Mouse (Mus musculus): ENCODE data around the gene B3gnt4. TPM values are rescaled to one million over a fixed set of nuclear protein-coding genes. Genes with fewer than 3 reads are reported as not detected.

B3gnt4 gene
- polyA plus RNA-seq, 1 experiment from 2014 or later = 1.0 TPM

DNA sequence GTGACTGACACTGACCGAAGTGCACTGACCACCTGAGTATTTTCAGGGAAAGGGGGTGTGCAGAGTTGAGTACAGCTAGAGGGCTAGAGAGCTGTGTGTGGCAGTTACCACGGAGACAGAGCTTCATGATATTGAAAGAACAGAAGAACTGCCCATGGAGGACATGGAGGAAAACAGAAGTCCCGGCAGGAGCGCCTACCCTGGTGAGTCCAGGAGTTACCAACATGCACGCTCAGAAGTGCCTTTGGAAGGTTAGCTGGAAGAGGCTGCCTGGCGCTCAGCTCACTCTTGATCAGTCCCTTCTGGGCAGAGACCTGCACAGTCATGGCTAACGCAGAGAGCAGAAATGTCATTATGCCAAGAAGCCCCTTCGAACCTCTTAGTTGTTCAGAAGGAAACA lies 19.8 kb downstream of the B3gnt4 start:
- H3K27ac ChIP-seq = no peak overlapping the region
- no peaks in the 10 kb centered on the region for H3K4me1 ChIP-seq
- H3K4me2 ChIP-seq = no peak overlapping the region
- H3K27me3 ChIP-seq (replicated peaks) = no peaks in the 10 kb centered on the region
- 91% methylated on average over 8 of the region's 8 CpGs for WGBS
- H3K9me3 ChIP-seq = no peaks in the 10 kb centered on the region
- no peak overlapping the region for H3K4me3 ChIP-seq
- H3K9ac ChIP-seq = no peak overlapping the region
- peaks cover 54% of the 10 kb centered on the region for H3K36me3 ChIP-seq (replicated peaks)
- ATAC-seq (replicated peaks) = no peak

- Histone ChIP-seq H3K27me3 (replicated peaks) (no peaks in the 10 kb centered on the region), H3K27ac (no peak overlapping the region), H3K9me3 (no peaks in the 10 kb centered on the region), H3K9ac (no peak overlapping the region), H3K36me3 (replicated peaks) (peaks cover 73% of the 10 kb centered on the region), H3K4me3 (no peak overlapping the region), H3K4me2 (no peak overlapping the region), H3K4me1 (no peaks in the 10 kb centered on the region)
- 96% methylated on average over 10 of the region's 10 CpGs for WGBS
- ATAC-seq (replicated peaks) = no peak
Observed at GRCm38 (mm10) chr5:123533801-123534200, 23.5 kb downstream of the B3gnt4 start.

GRCm38 (mm10) chr5:123555693-123556092 lies 45.4 kb downstream of the B3gnt4 start:
- no peaks in the 10 kb centered on the region for H3K4me1 ChIP-seq
- H3K9ac ChIP-seq = no peak overlapping the region
- no peak overlapping the region for H3K4me2 ChIP-seq
- no peaks in the 10 kb centered on the region for H3K9me3 ChIP-seq
- H3K27me3 ChIP-seq (replicated peaks) = no peaks in the 10 kb centered on the region
- no peak overlapping the region for H3K4me3 ChIP-seq
- no peak overlapping the region for H3K27ac ChIP-seq
- H3K36me3 ChIP-seq (replicated peaks) = peaks cover 36% of the 10 kb centered on the region
- no peak for ATAC-seq (replicated peaks)
- WGBS = 92% methylated on average over 7 of the region's 7 CpGs

DNA sequence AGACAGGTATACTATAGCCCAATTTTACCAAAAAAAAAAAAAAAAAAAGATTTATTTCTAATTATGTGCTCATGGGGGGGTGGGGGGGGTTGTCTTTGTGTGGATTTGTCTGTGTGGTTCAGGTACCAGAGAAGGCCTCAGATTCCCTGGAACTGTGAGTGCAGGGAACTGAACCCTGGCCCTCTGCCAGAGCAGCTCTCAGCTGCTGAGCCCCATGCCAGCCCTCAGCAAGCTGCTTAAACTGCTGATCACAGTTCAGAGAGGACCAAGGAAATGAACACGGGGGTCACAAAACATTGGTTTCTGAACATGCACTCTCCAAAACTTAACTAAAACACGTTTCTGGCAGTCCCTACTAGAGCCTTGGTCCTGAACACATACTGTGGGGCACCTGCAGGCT lies 46.2 kb downstream of the B3gnt4 start:
- Histone ChIP-seq H3K27ac (no peak overlapping the region), H3K9ac (no peak overlapping the region), H3K4me1 (no peaks in the 10 kb centered on the region), H3K4me3 (no peak overlapping the region), H3K36me3 (replicated peaks) (peaks cover 44% of the 10 kb centered on the region), H3K4me2 (no peak overlapping the region), H3K9me3 (no peaks in the 10 kb centered on the region), H3K27me3 (replicated peaks) (no peaks in the 10 kb centered on the region)
- WGBS = 77% methylated on average over 2 of the region's 2 CpGs
- ATAC-seq (replicated peaks) = no peak

- H3K9ac ChIP-seq = no peak overlapping the region
- no peak overlapping the region for H3K4me2 ChIP-seq
- peaks cover 70% of the 10 kb centered on the region for H3K36me3 ChIP-seq (replicated peaks)
- no peak overlapping the region for H3K4me3 ChIP-seq
- no peak for ATAC-seq (replicated peaks)
- no peaks in the 10 kb centered on the region for H3K27me3 ChIP-seq (replicated peaks)
- no peaks in the 10 kb centered on the region for H3K4me1 ChIP-seq
- H3K27ac ChIP-seq = no peak overlapping the region
- WGBS = 95% methylated on average over 8 of the region's 8 CpGs
- no peaks in the 10 kb centered on the region for H3K9me3 ChIP-seq
Observed at GRCm38 (mm10) chr5:123559588-123559987, 49.3 kb downstream of the B3gnt4 start.

DNA sequence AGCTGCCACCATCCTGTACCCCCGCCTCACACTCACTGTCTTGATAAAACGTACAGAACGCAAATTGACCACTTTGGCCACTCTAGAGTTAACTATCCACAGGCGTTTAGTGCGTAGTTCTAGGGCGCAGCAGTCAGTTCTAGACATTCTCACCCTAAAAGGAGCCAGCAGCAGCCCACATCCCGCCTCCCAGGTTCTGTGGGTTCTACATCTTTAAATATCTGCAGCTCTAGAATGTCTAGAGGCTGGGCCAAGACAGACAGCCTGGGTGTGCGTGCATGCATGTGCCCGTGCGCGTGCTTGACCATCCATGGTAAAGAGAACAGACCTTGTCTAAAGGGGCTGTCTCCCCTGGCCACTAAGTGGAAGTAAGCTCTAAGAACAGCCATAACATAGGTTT lies 50.9 kb downstream of the B3gnt4 start:
- WGBS = 94% methylated on average over 11 of the region's 11 CpGs
- peaks cover 78% of the 10 kb centered on the region for H3K36me3 ChIP-seq (replicated peaks)
- ATAC-seq (replicated peaks) = no peak

More for the DNA sequence above, 50.9 kb downstream of the B3gnt4 start:
- Histone ChIP-seq H3K27ac (no peak overlapping the region), H3K4me3 (no peak overlapping the region), H3K9ac (no peak overlapping the region), H3K4me1 (no peaks in the 10 kb centered on the region), H3K27me3 (replicated peaks) (no peaks in the 10 kb centered on the region), H3K9me3 (no peaks in the 10 kb centered on the region), H3K4me2 (no peak overlapping the region)

Small RNA genes lying within 50 kb of the gene (microRNA-seq; reads per million reads assigned to microRNA genes)
- 1.5 reads per million for gene Mir7647

Other genes starting within 250 kb of the B3gnt4 start
- gene Bcl7a, start 166.6 kb upstream of the B3gnt4 start, polyA plus RNA-seq (2015; fragmentation: Nextera tagmentation; extraction: Ambion mirVana) = 35.9 and 39.6 TPM in 2 replicates
- gene Mlxip, start 115.7 kb upstream of the B3gnt4 start, polyA plus RNA-seq (2015; fragmentation: Nextera tagmentation; extraction: Ambion mirVana) = 18.6 and 21.1 TPM in 2 replicates
- 0.89 and 1.1 TPM in 2 replicates for gene Lrrc43, start 21.2 kb upstream of the B3gnt4 start, polyA plus RNA-seq (2015; fragmentation: Nextera tagmentation; extraction: Ambion mirVana)
- not detected in 2 replicates for gene Il31, start 21.0 kb upstream of the B3gnt4 start, polyA plus RNA-seq (2015; fragmentation: Nextera tagmentation; extraction: Ambion mirVana)
- gene Diablo, start 13.7 kb downstream of the B3gnt4 start, polyA plus RNA-seq (2015; fragmentation: Nextera tagmentation; extraction: Ambion mirVana) = 110 and 115 TPM in 2 replicates
- 1.1 and 1.5 TPM in 2 replicates for gene Gm49027, start 15.0 kb downstream of the B3gnt4 start, polyA plus RNA-seq (2015; fragmentation: Nextera tagmentation; extraction: Ambion mirVana)
- gene Vps33a, start 62.6 kb downstream of the B3gnt4 start, polyA plus RNA-seq (2015; fragmentation: Nextera tagmentation; extraction: Ambion mirVana) = 46.4 and 47.2 TPM in 2 replicates
- gene Clip1, start 174.2 kb downstream of the B3gnt4 start, polyA plus RNA-seq (2015; fragmentation: Nextera tagmentation; extraction: Ambion mirVana) = 85.5 and 91.5 TPM in 2 replicates
- gene Zcchc8, start 210.6 kb downstream of the B3gnt4 start, polyA plus RNA-seq (2015; fragmentation: Nextera tagmentation; extraction: Ambion mirVana) = 68.0 and 69.7 TPM in 2 replicates
- gene Rsrc2, start 239.0 kb downstream of the B3gnt4 start, polyA plus RNA-seq (2015; fragmentation: Nextera tagmentation; extraction: Ambion mirVana) = 127 and 147 TPM in 2 replicates
- gene Kntc1, start 239.3 kb downstream of the B3gnt4 start, polyA plus RNA-seq (2015; fragmentation: Nextera tagmentation; extraction: Ambion mirVana) = 3.8 and 3.9 TPM in 2 replicates

All from midbrain, embryonic 15.5 days (tissue).